Mouse (Mus musculus): Measurements from ENCODE around the gene Krtap11-1. TPM values are rescaled to one million over a fixed set of nuclear protein-coding genes. Genes with fewer than 3 reads are reported as not detected.

Krtap11-1 gene
- not detected for total RNA-seq (2023)

DNA sequence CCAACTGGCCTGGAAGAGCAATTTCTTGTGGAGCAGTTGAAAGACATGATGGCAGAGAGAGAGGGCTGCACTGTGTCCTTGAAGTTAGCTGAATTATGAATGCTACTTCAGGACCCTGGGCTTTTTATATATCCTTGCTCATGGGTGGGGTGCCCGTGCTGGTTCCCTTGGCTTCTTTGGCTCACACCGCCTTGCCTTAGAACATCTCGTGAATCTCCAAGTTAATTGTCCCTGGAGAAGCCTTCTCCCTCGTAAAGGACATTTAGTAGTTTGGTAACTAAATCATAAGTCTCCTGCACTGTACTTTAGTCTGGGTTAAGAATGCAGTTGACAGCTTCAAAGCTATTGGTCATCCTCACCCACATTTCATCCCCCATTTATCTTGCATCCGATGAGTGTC is at the start of gene Krtap11-1:
TSS of gene Krtap11-1 (minus strand) at position 101 of the 400 bp plus-strand sequence.

Other genes with a start within 250 kb of the Krtap11-1 start
- not detected for gene Krtap21-1, start 167.3 kb downstream of the Krtap11-1 start, total RNA-seq (2023)
- gene Krtap6-2, start 151.1 kb downstream of the Krtap11-1 start, total RNA-seq (2023) = not detected
- not detected for gene Krtap8-1, start 83.2 kb downstream of the Krtap11-1 start, total RNA-seq (2023)
- gene Krtap7-1, start 62.9 kb downstream of the Krtap11-1 start, total RNA-seq (2023) = not detected